Mouse (Mus musculus) left cerebral cortex, postnatal 36 days (tissue): ENCODE measurements around the gene Gm42906. TPM values are rescaled to one million over a fixed set of nuclear protein-coding genes. Genes with fewer than 3 reads are reported as not detected.
A peak's percentile ranks its signal among the peaks of the same experiment; 100 is the strongest.

Source experiments
- DNase-seq, 2 experiments: peaks; one replicate each; pipeline ENCODE4 v3.0.0; 2021 to 2022; ENCODE audit warnings: low spot score in 2 of 2, mixed read lengths in 1 of 2
- intact Hi-C: fragments of 180-260 bp; cut with DNase I; formaldehyde crosslinking; loops from one replicate; pipeline ENCODE4 v1.15.1; 2025
- total RNA-seq, 2 experiments: library from RNA; stranded (reverse); gene quantifications; 2 replicates each; pipeline ENCODE4 v1.2.3; 2021

The Gm42906 gene
- total RNA-seq, 2 experiments from 2014 or later, result not detected

DNA sequence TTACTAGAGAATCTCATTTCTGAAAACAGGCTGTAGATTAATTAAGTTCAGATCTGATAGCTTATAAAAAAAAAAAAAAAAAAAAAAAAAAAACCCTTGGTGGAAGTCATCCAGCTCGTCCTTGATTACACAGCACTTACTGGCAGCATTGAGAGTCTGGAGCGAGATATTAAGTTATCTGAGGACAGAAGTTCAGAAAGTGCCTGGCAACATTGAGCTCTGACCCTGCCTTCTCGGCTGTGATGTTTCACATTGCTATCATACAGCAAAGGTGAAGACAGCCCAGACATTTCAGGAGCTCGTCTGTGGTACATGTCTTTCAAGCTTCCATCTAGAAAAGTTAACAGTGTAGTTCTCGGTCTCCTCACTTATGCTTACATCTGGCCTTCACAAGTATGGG, 290.1 kb downstream of the Gm42906 start:
- no peak for DNase-seq
- intact Hi-C loops, result loop anchor here (10.0 kb wide), 1 partner anchor 463 kb away; the partner anchor contains the start of gene Pds5b

DNA sequence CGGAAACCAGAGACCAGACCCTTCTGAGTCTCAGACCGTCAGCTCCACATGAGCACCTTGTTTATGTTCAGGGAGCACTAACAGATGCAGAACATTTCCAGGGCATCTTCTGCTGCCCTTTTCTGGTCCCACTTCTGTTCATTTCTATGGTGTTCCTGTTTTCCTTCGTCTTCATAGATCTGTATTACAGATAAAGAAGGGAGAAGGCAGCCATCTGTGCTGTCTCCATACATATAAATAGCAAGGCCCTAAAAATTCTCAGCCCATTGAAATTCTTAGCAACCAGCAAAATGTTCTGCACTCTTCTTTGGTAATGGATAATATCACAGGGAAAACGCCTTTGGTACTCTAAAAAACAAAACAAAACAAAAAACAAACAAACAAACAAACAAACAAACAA, 290.7 kb downstream of the Gm42906 start:
- intact Hi-C loops, result loop anchor here (10.0 kb wide), 1 partner anchor 463 kb away; the partner anchor contains the start of gene Pds5b
- no peak for DNase-seq

DNA sequence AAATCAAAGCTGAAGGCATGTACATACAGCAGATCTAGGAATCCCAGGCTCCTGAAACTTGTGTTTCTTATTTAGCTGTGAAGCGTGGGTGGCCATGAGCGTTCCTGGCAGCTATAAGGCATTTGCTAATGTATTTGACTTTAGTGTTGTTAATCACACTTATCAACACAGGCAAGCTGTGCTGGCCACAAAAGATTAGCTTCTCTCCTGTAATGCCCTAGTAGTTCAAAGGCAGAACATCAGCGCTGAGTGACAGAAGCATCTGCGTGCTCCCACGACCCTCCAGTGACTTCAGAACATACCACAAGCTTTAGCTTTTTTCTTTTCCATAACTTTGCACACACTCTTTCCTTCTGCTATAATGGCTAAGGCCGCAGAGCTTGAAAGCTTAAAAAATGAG, 292.0 kb downstream of the Gm42906 start:
- intact Hi-C loops, result loop anchor here (10.0 kb wide), 1 partner anchor 461 kb away; the partner anchor contains the start of gene Pds5b
- peak; percentile 22 to 39 for DNase-seq

DNA sequence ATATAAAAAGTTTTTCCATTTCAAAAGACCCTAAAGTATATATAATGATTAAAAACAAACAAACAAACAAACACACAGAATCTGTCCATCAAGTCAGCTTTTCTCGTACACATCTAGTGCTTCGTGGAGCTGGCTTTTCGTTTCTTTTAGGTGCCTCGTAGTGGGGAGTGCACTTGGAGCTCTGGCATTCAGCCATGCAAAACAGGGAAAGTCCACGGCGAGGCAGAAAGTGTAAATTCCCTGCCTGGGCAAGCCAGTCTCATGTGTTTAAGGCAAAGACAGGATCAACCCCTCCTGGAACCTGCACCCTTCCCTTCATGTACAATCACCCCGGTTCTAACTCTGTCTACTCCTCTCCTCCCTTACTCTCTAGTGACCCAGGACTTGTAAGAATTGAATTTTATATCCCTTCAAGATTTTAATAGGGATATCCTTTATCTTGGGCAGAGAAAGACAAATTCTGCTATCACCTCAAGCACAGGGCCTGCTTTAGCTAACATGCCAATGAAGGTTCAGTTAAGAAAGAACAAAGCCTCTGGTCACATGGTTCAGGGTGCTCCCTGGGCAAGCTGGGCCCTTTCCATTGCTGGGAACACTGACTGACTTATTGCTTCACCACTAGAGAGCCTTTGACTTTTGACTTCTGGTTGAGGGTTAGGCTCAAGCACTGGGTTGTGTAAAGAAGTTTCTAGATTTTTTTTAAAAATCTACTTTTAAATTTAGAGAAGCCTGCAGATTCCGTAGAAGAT, 292.7 kb downstream of the Gm42906 start:
- intact Hi-C loops, result loop anchor here (10.0 kb wide), 1 partner anchor 460 kb away; the partner anchor contains the start of gene Pds5b
- no peak for DNase-seq

GRCm38 (mm10) chr5:151134202-151134601, 293.8 kb downstream of the Gm42906 start:
- intact Hi-C loops, result loop anchor here (10.0 kb wide), 1 partner anchor 459 kb away; the partner anchor contains the start of gene Pds5b
- DNase-seq, result no peak

DNA sequence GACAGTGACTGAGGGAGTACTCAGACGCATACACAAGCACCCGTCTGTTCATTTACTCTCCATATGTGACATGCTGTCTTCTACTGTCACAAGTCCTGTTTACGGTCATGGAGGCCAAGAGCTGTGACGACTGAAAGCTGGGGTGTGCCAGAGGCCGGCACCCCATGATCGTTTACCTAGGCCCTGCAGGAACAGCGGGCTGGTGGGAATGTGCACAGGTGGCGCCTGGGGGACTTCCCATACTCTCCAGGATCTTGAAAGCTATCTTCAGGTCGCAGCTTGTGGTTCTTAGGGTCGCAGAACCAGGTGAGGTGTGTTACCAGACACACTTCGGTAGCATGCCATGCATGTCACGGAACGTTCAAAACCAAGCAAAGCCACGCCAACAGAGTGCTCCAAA, 294.2 kb downstream of the Gm42906 start:
- DNase-seq, result no peak
- intact Hi-C loops, result loop anchor here (10.0 kb wide), 1 partner anchor 459 kb away; the partner anchor contains the start of gene Pds5b

DNA sequence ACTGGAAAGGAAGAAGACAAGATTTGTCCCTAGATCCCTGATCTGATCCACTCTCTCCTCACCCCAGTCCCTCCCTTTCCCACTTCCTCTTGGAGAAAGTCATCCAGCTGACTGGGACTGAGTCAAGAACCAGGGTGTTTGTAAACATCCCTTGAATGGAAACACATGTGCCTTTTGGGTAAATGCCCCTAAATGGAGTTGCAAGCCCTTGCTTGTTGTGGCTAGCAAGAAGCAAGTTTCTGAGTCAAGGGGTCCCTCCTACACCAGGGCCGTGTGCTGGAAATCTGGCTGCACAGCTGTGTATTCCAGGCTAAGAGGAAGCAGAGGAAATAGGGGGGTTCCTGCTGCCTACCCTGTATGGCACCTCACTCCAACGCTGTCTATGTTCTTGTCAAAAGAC, 298.2 kb downstream of the Gm42906 start:
- intact Hi-C loops, result loop anchor here (10.0 kb wide), 1 partner anchor 455 kb away; the partner anchor contains the start of gene Pds5b
- no peak for DNase-seq

- intact Hi-C loops, result no loop called here
- DNase-seq, result no peak
Measured at GRCm38 (mm10) chr5:151127298-151127717, 300.7 kb downstream of the Gm42906 start.

DNA sequence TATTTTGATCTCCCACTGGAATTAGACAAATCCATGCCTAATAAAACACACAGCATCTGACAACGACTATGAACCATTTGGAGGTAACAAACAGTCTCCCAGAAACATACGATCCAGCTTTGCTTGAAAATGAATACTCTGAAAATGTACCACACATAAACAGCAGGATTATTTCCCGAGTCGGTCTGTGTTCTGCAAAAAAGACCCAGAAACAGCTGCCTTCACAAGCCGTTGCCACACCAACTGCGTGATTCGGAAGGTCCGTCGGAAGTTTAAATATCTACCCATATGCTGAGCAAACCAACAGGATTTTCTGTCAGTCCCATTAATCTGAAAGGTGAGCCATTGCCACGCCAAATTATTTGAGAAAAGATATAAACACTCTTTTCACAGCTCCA, 301.4 kb downstream of the Gm42906 start:
- DNase-seq, result no peak
- intact Hi-C loops, result no loop called here

- intact Hi-C loops, result no loop called here
- no peak for DNase-seq
Measured at GRCm38 (mm10) chr5:151125985-151126607, 301.9 kb downstream of the Gm42906 start.

DNA sequence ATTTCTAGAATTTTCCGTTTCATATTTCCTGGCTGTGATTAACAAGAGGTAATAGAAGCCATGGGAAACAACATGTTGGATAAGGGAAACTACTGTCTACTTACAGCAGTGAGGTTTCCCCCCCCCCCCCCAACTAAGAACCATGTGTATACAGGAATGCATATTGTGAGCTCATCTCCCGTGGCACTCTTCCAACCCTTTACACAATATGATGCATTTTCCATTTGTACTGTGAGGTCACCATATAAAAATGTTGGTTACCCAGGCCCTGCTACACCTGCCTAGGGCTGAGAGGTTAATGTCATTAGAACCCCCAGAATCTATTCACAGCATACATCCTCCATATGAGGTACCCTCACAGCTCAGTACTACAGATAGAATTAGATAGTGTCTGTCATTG, 310.1 kb downstream of the Gm42906 start:
- intact Hi-C loops, result no loop called here
- no peak for DNase-seq

DNA sequence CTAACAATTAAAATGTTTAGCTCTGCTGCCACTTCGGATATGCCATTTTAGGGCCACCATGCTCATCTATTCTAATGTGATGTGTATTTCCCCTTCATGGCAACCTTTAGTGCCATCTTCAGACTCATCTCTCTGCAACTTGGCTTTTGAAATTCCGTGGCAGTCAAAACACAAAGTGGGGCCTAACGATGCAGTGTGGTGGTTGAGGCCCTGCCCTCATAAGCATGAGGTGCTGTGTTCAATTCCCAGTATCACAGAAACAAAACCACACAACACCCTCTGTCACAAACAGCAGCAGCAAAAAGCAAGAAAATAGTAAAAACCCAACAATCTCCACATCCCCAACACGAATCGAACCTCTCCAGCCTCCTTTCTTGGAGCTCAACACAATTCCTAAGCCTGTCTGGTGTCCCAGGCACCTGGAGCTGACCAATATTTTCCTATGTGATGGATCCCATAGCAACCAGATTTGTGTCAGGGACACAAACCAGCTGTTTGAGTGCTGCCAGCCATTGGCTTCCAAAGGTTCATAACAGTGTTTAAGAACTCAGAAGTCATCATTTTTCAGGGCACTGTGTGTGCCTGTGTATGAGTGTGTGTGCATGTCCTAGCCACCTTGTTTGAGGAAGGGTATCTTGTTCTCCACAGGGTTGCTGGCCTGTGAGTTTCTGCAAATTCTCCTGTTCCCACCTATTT, 311.6 kb downstream of the Gm42906 start:
- DNase-seq, result no peak
- intact Hi-C loops, result no loop called here

GRCm38 (mm10) chr5:151112743-151113142, 315.2 kb downstream of the Gm42906 start:
- intact Hi-C loops, result no loop called here
- no peak for DNase-seq

GRCm38 (mm10) chr5:151111080-151111871, 316.7 kb downstream of the Gm42906 start:
- DNase-seq, result no peak
- intact Hi-C loops, result no loop called here

DNA sequence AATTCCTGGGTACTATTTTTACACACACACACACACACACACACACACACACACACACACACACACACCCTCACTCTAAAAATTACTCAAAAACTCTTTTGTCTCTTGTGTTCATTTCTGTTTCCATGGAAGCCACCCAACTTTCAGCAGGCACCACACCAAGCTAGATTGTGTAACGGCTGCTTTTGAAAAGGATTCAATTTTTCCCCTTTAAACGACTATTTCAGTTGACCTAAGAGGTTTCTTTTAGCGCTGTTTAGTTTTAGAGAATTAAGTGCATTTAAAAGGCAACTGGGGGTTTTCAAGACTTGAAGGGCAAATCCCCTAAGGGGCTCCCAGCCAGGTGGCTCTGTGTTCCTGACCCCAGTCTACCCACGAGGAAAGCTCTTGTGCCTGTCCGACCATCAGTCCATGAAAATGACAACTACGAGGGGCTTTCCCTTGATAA, 317.5 kb downstream of the Gm42906 start:
- DNase-seq, result peak; percentile 42 to 52
- intact Hi-C loops, result no loop called here

DNA sequence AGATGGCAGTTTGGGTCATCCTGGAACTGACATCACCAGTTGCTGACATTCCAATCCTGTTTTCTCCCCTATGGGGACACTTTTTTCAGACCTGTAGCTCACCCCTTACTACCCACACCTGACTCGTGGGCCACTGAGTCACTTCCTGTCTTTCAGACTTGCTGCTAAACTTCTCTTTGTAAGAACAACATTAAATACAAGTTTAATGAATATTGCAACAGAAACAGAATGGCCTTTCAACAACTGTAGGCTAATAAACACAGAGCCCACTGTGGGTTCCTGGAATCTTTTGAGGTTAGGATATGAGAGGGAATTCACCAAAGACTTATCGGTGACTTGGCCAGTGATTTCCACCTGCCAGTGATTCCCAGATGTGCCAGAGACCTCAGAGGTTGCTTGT, 318.1 kb downstream of the Gm42906 start:
- intact Hi-C loops, result loop anchor here (5.0 kb wide), 1 partner anchor 43 kb away; no protein-coding TSS in a partner anchor
- no peak for DNase-seq

GRCm38 (mm10) chr5:151108955-151109354, 319.0 kb downstream of the Gm42906 start:
- intact Hi-C loops, result loop anchor here (5.0 kb wide), 1 partner anchor 42 kb away; no protein-coding TSS in a partner anchor
- no peak for DNase-seq

GRCm38 (mm10) chr5:151108291-151108897, 319.6 kb downstream of the Gm42906 start:
- DNase-seq, result no peak
- intact Hi-C loops, result loop anchor here (5.0 kb wide), 1 partner anchor 41 kb away; no protein-coding TSS in a partner anchor

DNA sequence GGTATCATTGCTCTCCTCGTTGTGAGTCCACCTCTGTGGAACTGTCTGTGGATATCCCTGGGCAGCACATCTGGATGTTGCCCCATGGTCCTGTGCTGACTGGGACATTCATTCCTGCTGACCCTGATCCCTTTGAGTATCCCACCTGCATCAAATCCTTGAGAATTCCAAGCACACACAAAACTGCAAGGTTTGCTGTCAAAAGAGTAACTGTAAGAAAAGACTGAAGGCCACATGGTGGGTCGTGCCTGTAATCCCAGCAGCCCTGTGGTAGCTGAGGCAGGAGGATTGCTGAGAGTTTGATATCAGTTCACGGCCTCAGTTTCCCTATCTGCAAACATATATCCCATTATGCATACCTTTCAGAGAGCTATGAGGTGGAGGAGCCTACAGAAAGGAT, 321.1 kb downstream of the Gm42906 start:
- DNase-seq, result no peak
- intact Hi-C loops, result loop anchor here (5.0 kb wide), 1 partner anchor 40 kb away; no protein-coding TSS in a partner anchor
